Mouse (Mus musculus) liver, embryonic 14.5 days (tissue): ENCODE results near the gene Secisbp2. TPM values are rescaled to one million over a fixed set of nuclear protein-coding genes. Genes with fewer than 3 reads are reported as not detected.
A peak's percentile ranks its signal among the peaks of the same experiment; 100 is the strongest.

Experiments used
- ATAC-seq: fragments of 200-750 bp; cut with Nextera tagmentation; 2 replicates; pipeline ENCODE4 v1.8.0; 2017; ENCODE audit warnings: moderate number of reproducible peaks, mild to moderate bottlenecking, moderate library complexity; ENCODE audit not compliant: insufficient read depth
- DNase-seq, 3 experiments: peaks; one replicate each; pipeline ENCODE4 v3.0.0-alpha.2; 2012 to 2013; ENCODE audit warnings: low read depth in 3 of 3, low spot score in 3 of 3
- H3K27ac ChIP-seq: fragments of 300-500 bp; sonication (generic); 2 replicates; pipeline ENCODE4 v1.5.1; 2014; ENCODE audit warnings: moderate library complexity, mild to moderate bottlenecking, control low read depth, inconsistent platforms
- H3K27me3 ChIP-seq: fragments of 300-500 bp; sonication (generic); 2 replicates; pipeline ENCODE4 v1.6.1; 2014; ENCODE audit warnings: mild to moderate bottlenecking, low read length, moderate library complexity; ENCODE audit not compliant: control insufficient read depth, insufficient read depth
- H3K36me3 ChIP-seq: fragments of 300-500 bp; sonication (generic); replicated peaks from 2 replicates; pipeline ENCODE4 v1.6.1; 2014; ENCODE audit warnings: low read depth; ENCODE audit not compliant: control insufficient read depth, insufficient read depth
- H3K4me1 ChIP-seq, 2 experiments: fragments of 200-500 bp in 1 of 2; fragments of 300-500 bp in 1 of 2; sonication (generic) in 1 of 2; replicated peaks; 2 replicates each; pipeline ENCODE4 v1.6.1; 2012 to 2014; ENCODE audit warnings: antibody characterized with exemption in 1 of 2, inconsistent platforms in 1 of 2, low read length in 1 of 2; ENCODE audit not compliant: control insufficient read depth in 2 of 2, insufficient read depth in 2 of 2
- H3K4me2 ChIP-seq: fragments of 300-500 bp; sonication (generic); 2 replicates; pipeline ENCODE4 v1.6.1; 2014; ENCODE audit warnings: low read depth, mild to moderate bottlenecking, control low read depth, moderate library complexity
- H3K4me3 ChIP-seq, 2 experiments: fragments of 200-500 bp in 1 of 2; fragments of 300-500 bp in 1 of 2; sonication (generic) in 1 of 2; 2 replicates each; pipeline ENCODE4 v1.5.1; 2012 to 2014; ENCODE audit warnings: low read depth in 2 of 2, low read length in 2 of 2, mild to moderate bottlenecking in 2 of 2, control low read depth in 1 of 2, inconsistent platforms in 1 of 2, moderate library complexity in 1 of 2; ENCODE audit not compliant: insufficient read depth in 1 of 2
- H3K9ac ChIP-seq: fragments of 300-500 bp; sonication (generic); replicated peaks from 2 replicates; pipeline ENCODE4 v1.6.1; 2014; ENCODE audit warnings: mild to moderate bottlenecking, control low read depth, moderate library complexity
- H3K9me3 ChIP-seq: fragments of 300-500 bp; sonication (generic); 2 replicates; pipeline ENCODE4 v1.6.1; 2016; ENCODE audit warnings: low read length, mixed read lengths; ENCODE audit not compliant: control insufficient read depth
- CTCF ChIP-seq: IDR thresholded peaks from 2 replicates; pipeline ENCODE4 v1.5.1; 2016; ENCODE audit warnings: antibody characterized with exemption, low read depth, control low read depth
- EP300 ChIP-seq: IDR thresholded peaks from 2 replicates; pipeline ENCODE4 v1.6.1; 2016; ENCODE audit warnings: antibody characterized with exemption, low read depth
- WGBS: fragments of 180-500 bp; shearing (Covaris S2); extraction: QIAGEN DNeasy Blood & Tissue Kit; methylation state at CpG from one replicate; pipeline ENCODE4 v1.1.7; 2014; ENCODE audit not compliant: insufficient replicate concordance; 5-methylcytosine and 5-hydroxymethylcytosine counted together
- polyA plus RNA-seq, 2 experiments: library from polyadenylated mRNA; depleted of rRNA in 1 of 2; stranded (reverse) in 1 of 2; unstranded in 1 of 2; fragments of >200 nt; fragmentation: Nextera tagmentation in 1 of 2; extraction: Ambion mirVana in 1 of 2; gene quantifications; 2 replicates each; pipeline versions ENCODE4 v1.2.1 to v1.2.3; 2012 to 2014

Secisbp2 gene
- polyA plus RNA-seq, 2 experiments, result 11.8 to 12.2 TPM

GRCm38 (mm10) chr13:51676641-51677040 lies 25.1 kb downstream of the Secisbp2 start:
- DNase-seq, result no peak
- WGBS, result 76% methylated on average over 4 of the region's 4 CpGs
- Histone ChIP-seq H3K36me3 (peaks cover 79% of the 10 kb centered on the region), H3K27me3 (no peaks in the 10 kb centered on the region), H3K9me3 (no peaks in the 10 kb centered on the region), H3K4me2 (no peak overlapping the region), H3K27ac (no peak overlapping the region), H3K4me1 (peaks cover 15 to 18% of the 10 kb centered on the region in 2 experiments), H3K9ac (no peak overlapping the region), H3K4me3 (no peak overlapping the region)
- ATAC-seq, result no peak
- TF ChIP-seq EP300, result no peak

GRCm38 (mm10) chr13:51677041-51677440 lies 25.5 kb downstream of the Secisbp2 start:
- Histone ChIP-seq H3K27ac (no peak overlapping the region), H3K9ac (no peak overlapping the region), H3K4me3 (no peak overlapping the region), H3K9me3 (no peaks in the 10 kb centered on the region), H3K27me3 (no peaks in the 10 kb centered on the region), H3K4me2 (no peak overlapping the region), H3K4me1 (peaks cover 15 to 18% of the 10 kb centered on the region in 2 experiments), H3K36me3 (peaks cover 80% of the 10 kb centered on the region)
- no peak for TF ChIP-seq EP300
- TF ChIP-seq CTCF, result no peak
- ATAC-seq, result no peak
- no peak for DNase-seq
- WGBS, result 78% methylated on average over 12 of the region's 12 CpGs

- Histone ChIP-seq H3K4me3 (no peak overlapping the region), H3K27me3 (no peaks in the 10 kb centered on the region), H3K36me3 (peaks cover 86% of the 10 kb centered on the region), H3K27ac (0 out of 2 replicates have a peak overlapping the region, but pooled peaks have one; percentile 27), H3K4me2 (peak overlapping the region; percentile 29), H3K4me1 (peaks cover 15 to 18% of the 10 kb centered on the region in 2 experiments), H3K9me3 (no peaks in the 10 kb centered on the region), H3K9ac (no peak overlapping the region)
- TF ChIP-seq EP300, result peak; percentile 59
- no peak for TF ChIP-seq CTCF
- 30% methylated on average over 7 of the region's 7 CpGs for WGBS
- ATAC-seq (peak; percentile 87), DNase-seq (peak; percentile 38 to 46 (median 41))
Observed at GRCm38 (mm10) chr13:51677630-51678185, 26.2 kb downstream of the Secisbp2 start.

- Histone ChIP-seq H3K4me2 (no peak overlapping the region), H3K27me3 (no peaks in the 10 kb centered on the region), H3K27ac (no peak overlapping the region), H3K9me3 (no peaks in the 10 kb centered on the region), H3K4me1 (peaks cover 15 to 18% of the 10 kb centered on the region in 2 experiments), H3K36me3 (peaks cover 89% of the 10 kb centered on the region), H3K4me3 (no peak overlapping the region), H3K9ac (no peak overlapping the region)
- TF ChIP-seq CTCF (no peak), EP300 (no peak)
- ATAC-seq, result no peak
- WGBS, result 82% methylated on average over 6 of the region's 6 CpGs
- no peak for DNase-seq
Observed at GRCm38 (mm10) chr13:51678687-51679086, 27.2 kb downstream of the Secisbp2 start.

- Histone ChIP-seq H3K36me3 (peaks cover 87% of the 10 kb centered on the region), H3K9me3 (no peaks in the 10 kb centered on the region), H3K27me3 (no peaks in the 10 kb centered on the region), H3K4me3 (no peak overlapping the region), H3K27ac (no peak overlapping the region), H3K4me1 (peaks cover 15 to 18% of the 10 kb centered on the region in 2 experiments), H3K4me2 (no peak overlapping the region), H3K9ac (no peak overlapping the region)
- TF ChIP-seq EP300 (no peak), CTCF (no peak)
- no peak for ATAC-seq
- WGBS, result 37% methylated on average over 4 of the region's 4 CpGs
- DNase-seq, result no peak
Observed at GRCm38 (mm10) chr13:51679332-51679731, 27.8 kb downstream of the Secisbp2 start.
